Mouse (Mus musculus) urinary bladder, adult 18-20 months (tissue): ENCODE results near the gene Ina.
A peak's percentile ranks its signal among the peaks of the same experiment; 100 is the strongest.
"Not testable (repeated sequence)": the region's sequence is repeated elsewhere in the genome, so short reads cannot be mapped to it uniquely, and the experiment has no call there.

ENCODE experiments used
- DNase-seq, 2 experiments: peaks; one replicate each; pipeline ENCODE4 v3.0.0; 2022; ENCODE audit warnings: low spot score in 2 of 2, mixed read lengths in 2 of 2

Ina gene

GRCm38 (mm10) chr19:46984726-46985622 lies 29.5 kb upstream of the Ina start:
- DNase-seq: peak; percentile 21 to 53

GRCm38 (mm10) chr19:46987646-46988045 lies 26.9 kb upstream of the Ina start:
- DNase-seq: peak; percentile 33 to 55

GRCm38 (mm10) chr19:46988231-46989087 lies 26.0 kb upstream of the Ina start:
- DNase-seq: peak; percentile 67 to 81

- DNase-seq: no peak
Measured at GRCm38 (mm10) chr19:46989479-46990152, 24.9 kb upstream of the Ina start.

GRCm38 (mm10) chr19:46990153-46990518 lies 24.4 kb upstream of the Ina start:
- no peak for DNase-seq

- not testable (repeated sequence) for DNase-seq
Measured at GRCm38 (mm10) chr19:46990625-46991024, 23.9 kb upstream of the Ina start.

- DNase-seq: peak; percentile 64 to 80
Measured at GRCm38 (mm10) chr19:46991145-46991544, 23.4 kb upstream of the Ina start.

GRCm38 (mm10) chr19:46992329-46992728 lies 22.2 kb upstream of the Ina start:
- not testable (repeated sequence) for DNase-seq

- no peak for DNase-seq
Measured at GRCm38 (mm10) chr19:46996095-46996494, 18.4 kb upstream of the Ina start.

- DNase-seq: no peak
Measured at GRCm38 (mm10) chr19:46998168-46998870, 16.2 kb upstream of the Ina start.

GRCm38 (mm10) chr19:46998953-46999352 lies 15.5 kb upstream of the Ina start:
- no peak for DNase-seq

- DNase-seq: no peak
Measured at GRCm38 (mm10) chr19:46999753-47000152, 14.7 kb upstream of the Ina start.

GRCm38 (mm10) chr19:47000357-47000756 lies 14.1 kb upstream of the Ina start:
- not testable (repeated sequence) for DNase-seq

GRCm38 (mm10) chr19:47003742-47004511 lies 10.6 kb upstream of the Ina start:
- no peak for DNase-seq

GRCm38 (mm10) chr19:47005873-47006272 lies 8.6 kb upstream of the Ina start:
- DNase-seq: no peak

- DNase-seq: peak in 1 of 2 experiments; percentile 25
Measured at GRCm38 (mm10) chr19:47006321-47006720, 8.2 kb upstream of the Ina start.

GRCm38 (mm10) chr19:47009420-47009819 lies 5.1 kb upstream of the Ina start:
- DNase-seq: no peak

- no peak for DNase-seq
Measured at GRCm38 (mm10) chr19:47009943-47010342, 4.6 kb upstream of the Ina start.

- DNase-seq: no peak
Measured at GRCm38 (mm10) chr19:47012521-47013130, 1.9 kb upstream of the Ina start.
